Mouse (Mus musculus) thymus, postnatal 25 days (tissue): ENCODE results near the gene Cdca4.
"Not testable (repeated sequence)": the region's sequence is repeated elsewhere in the genome, so short reads cannot be mapped to it uniquely, and the experiment has no call there.

Experiments used
- DNase-seq: peaks from one replicate; pipeline ENCODE4 v3.0.0; 2022

The Cdca4 gene

GRCm38 (mm10) chr12:112821974-112822373 lies 7.2 kb downstream of the Cdca4 start:
- DNase-seq: no peak

GRCm38 (mm10) chr12:112821216-112821615 lies 8.0 kb downstream of the Cdca4 start:
- no peak for DNase-seq

GRCm38 (mm10) chr12:112820401-112820999 lies 8.7 kb downstream of the Cdca4 start:
- no peak for DNase-seq

GRCm38 (mm10) chr12:112819057-112819662 lies 10.1 kb downstream of the Cdca4 start:
- DNase-seq: no peak

- DNase-seq: not testable (repeated sequence)
Measured at GRCm38 (mm10) chr12:112816866-112817265, 12.4 kb downstream of the Cdca4 start.

- peak; percentile 82 for DNase-seq
Measured at GRCm38 (mm10) chr12:112816294-112816693, 12.9 kb downstream of the Cdca4 start.

- no peak for DNase-seq
Measured at GRCm38 (mm10) chr12:112814682-112815470, 14.3 kb downstream of the Cdca4 start.

GRCm38 (mm10) chr12:112813370-112813769 lies 15.9 kb downstream of the Cdca4 start:
- DNase-seq: no peak

GRCm38 (mm10) chr12:112810092-112810885 lies 18.9 kb downstream of the Cdca4 start:
- DNase-seq: no peak

GRCm38 (mm10) chr12:112809641-112810040 lies 19.6 kb downstream of the Cdca4 start:
- DNase-seq: no peak

GRCm38 (mm10) chr12:112808587-112809364 lies 20.4 kb downstream of the Cdca4 start, which contains the start of gene Clba1:
TSS of gene Clba1 (plus strand) at chr12:112808937.
- peak; percentile 89 for DNase-seq

GRCm38 (mm10) chr12:112808212-112808586 lies 21.0 kb downstream of the Cdca4 start:
- DNase-seq: no peak

- DNase-seq: no peak
Measured at GRCm38 (mm10) chr12:112807796-112808195, 21.4 kb downstream of the Cdca4 start.

- no peak for DNase-seq
Measured at GRCm38 (mm10) chr12:112806044-112806443, 23.2 kb downstream of the Cdca4 start.

- no peak for DNase-seq
Measured at GRCm38 (mm10) chr12:112804046-112804445, 25.2 kb downstream of the Cdca4 start.

GRCm38 (mm10) chr12:112802917-112803316 lies 26.3 kb downstream of the Cdca4 start:
- no peak for DNase-seq

- no peak for DNase-seq
Measured at GRCm38 (mm10) chr12:112801864-112802846, 27.1 kb downstream of the Cdca4 start, which contains the start of gene Ahnak2. TSS of gene Ahnak2 (minus strand) at chr12:112802657.

GRCm38 (mm10) chr12:112800476-112800875 lies 28.7 kb downstream of the Cdca4 start:
- DNase-seq: peak; percentile 87

- DNase-seq: no peak
Measured at GRCm38 (mm10) chr12:112799237-112799970, 29.8 kb downstream of the Cdca4 start.

GRCm38 (mm10) chr12:112798716-112799115 lies 30.5 kb downstream of the Cdca4 start:
- no peak for DNase-seq
